Mouse (Mus musculus): ENCODE measurements at regions not wholly inside any gene's neighbourhood (a gene's known extent, or its start where the extent isn't known, plus 50 kb on each side); places are given as distances from the start of the nearest gene placed in this dataset.

- DNase-seq (ENCODE audit: low read depth, low spot score) = no peak
Measured at GRCm38 (mm10) chr19:60040721-60041120, 97.3 kb upstream of the Rab11fip2 start.

- DNase-seq (ENCODE audit: low read depth, low spot score) = no peak
Measured at GRCm38 (mm10) chr19:60032667-60033066, 89.2 kb upstream of the Rab11fip2 start.

GRCm38 (mm10) chr19:60030212-60030788, 86.8 kb upstream of the Rab11fip2 start:
- DNase-seq (ENCODE audit: low read depth, low spot score) = no peak

GRCm38 (mm10) chr19:60029720-60030119, 86.3 kb upstream of the Rab11fip2 start:
- no peak for DNase-seq (ENCODE audit: low read depth, low spot score)

- no peak for DNase-seq (ENCODE audit: low read depth, low spot score)
Measured at GRCm38 (mm10) chr19:60015614-60016300, 72.3 kb upstream of the Rab11fip2 start.

- DNase-seq (ENCODE audit: low read depth, low spot score) = no peak
Measured at GRCm38 (mm10) chr19:59995557-59995956, 52.1 kb upstream of the Rab11fip2 start.

All from ES-CJ7 (cell line).